Mouse (Mus musculus) CH12.LX (cell line): ENCODE measurements at regions not wholly inside any gene's neighbourhood (a gene's known extent, or its start where the extent isn't known, plus 50 kb on each side); places are given as distances from the start of the nearest gene placed in this dataset.

ENCODE experiments used
- DNase-seq: peaks from one replicate; pipeline ENCODE4 v3.0.0-alpha.2; 2013; ENCODE audit errors: extremely low read depth
- H3K27ac ChIP-seq: 2 replicates; pipeline ENCODE4 v1.5.1; 2012; ENCODE audit warnings: low read depth, mild to moderate bottlenecking, control low read depth, moderate library complexity; ENCODE audit not compliant: insufficient read depth
- H3K27me3 ChIP-seq: replicated peaks from 2 replicates; pipeline ENCODE3; 2012; ENCODE audit warnings: inconsistent platforms
- H3K36me3 ChIP-seq, 2 experiments: replicated peaks in 1 of 2; 2 replicates each; pipeline versions ENCODE3 to v1.6.1; 2012; ENCODE audit warnings: inconsistent platforms in 1 of 2, low read length in 1 of 2, mild to moderate bottlenecking in 1 of 2, mixed read lengths in 1 of 2, moderate library complexity in 1 of 2; ENCODE audit not compliant: control insufficient read depth in 1 of 2, insufficient read depth in 1 of 2
- H3K4me1 ChIP-seq, 2 experiments: 2 replicates each; pipeline ENCODE4 v1.6.1; 2012; ENCODE audit warnings: inconsistent platforms in 1 of 2, moderate library complexity in 1 of 2; ENCODE audit not compliant: insufficient read depth in 2 of 2, control insufficient read depth in 1 of 2
- H3K4me2 ChIP-seq: 2 replicates; pipeline ENCODE4 v1.6.1; 2012; ENCODE audit warnings: low read depth, mild to moderate bottlenecking, control low read depth; ENCODE audit not compliant: poor library complexity, insufficient read depth, severe bottlenecking
- H3K4me3 ChIP-seq, 3 experiments: fragments of 150-350 bp in 1 of 3; sonication (generic) in 1 of 3; replicated peaks in 1 of 3; 2 replicates each; pipeline versions ENCODE3 to v1.5.1; 2011 to 2012; ENCODE audit warnings: low read depth in 2 of 3, low read length in 2 of 3, mild to moderate bottlenecking in 2 of 3, moderate library complexity in 2 of 3, control low read depth in 1 of 3, improper control_type of control experiment in 1 of 3, inconsistent platforms in 1 of 3, mixed read lengths in 1 of 3; ENCODE audit not compliant: poor library complexity in 1 of 3
- H3K79me2 ChIP-seq: replicated peaks from 2 replicates; pipeline ENCODE4 v1.6.1; 2012; ENCODE audit warnings: mild to moderate bottlenecking, moderate library complexity; ENCODE audit not compliant: control insufficient read depth, poor library complexity, insufficient read depth, severe bottlenecking; ENCODE audit errors: extremely low read depth
- H3K9ac ChIP-seq: 2 replicates; pipeline ENCODE4 v1.6.1; 2012; ENCODE audit warnings: low read depth, mild to moderate bottlenecking, control low read depth, moderate library complexity; ENCODE audit not compliant: insufficient read depth
- H3K9me3 ChIP-seq: replicated peaks from 2 replicates; pipeline ENCODE3; 2012; ENCODE audit warnings: low read length, inconsistent platforms, mixed read lengths
- BHLHE40 ChIP-seq: IDR thresholded peaks from 2 replicates; pipeline ENCODE4 v1.6.1; 2011; ENCODE audit warnings: mild to moderate bottlenecking, low read depth, low read length, improper control_type of control experiment
- ETS1 ChIP-seq: conservative IDR thresholded peaks from 2 replicates; pipeline ENCODE4 v1.6.1; 2012; ENCODE audit warnings: low read depth, mild to moderate bottlenecking, inconsistent platforms, low read length, improper control_type of control experiment, moderate library complexity
- HCFC1 ChIP-seq: IDR thresholded peaks from 2 replicates; pipeline ENCODE4 v1.6.1; 2012; ENCODE audit warnings: low read depth, mild to moderate bottlenecking, inconsistent platforms, low read length, improper control_type of control experiment
- IRF4 ChIP-seq: IDR thresholded peaks from 2 replicates; pipeline ENCODE4 v1.6.1; 2014; ENCODE audit warnings: low read depth, mild to moderate bottlenecking, inconsistent platforms, low read length, improper control_type of control experiment
- JUN ChIP-seq: IDR thresholded peaks from 2 replicates; pipeline ENCODE4 v1.6.1; 2011; ENCODE audit warnings: low read depth, mild to moderate bottlenecking, low read length, improper control_type of control experiment, moderate library complexity; ENCODE audit not compliant: insufficient read depth
- MXI1 ChIP-seq: IDR thresholded peaks from 2 replicates; pipeline ENCODE4 v1.6.1; 2011; ENCODE audit warnings: mild to moderate bottlenecking, low read depth, low read length, improper control_type of control experiment
- MYC ChIP-seq: IDR thresholded peaks from 2 replicates; pipeline ENCODE4 v1.6.1; 2011; ENCODE audit warnings: low read depth, mild to moderate bottlenecking, improper control_type of control experiment, low read length
- NELFE ChIP-seq: IDR thresholded peaks from 2 replicates; pipeline ENCODE4 v1.6.1; 2011; ENCODE audit warnings: low read depth, low read length, improper control_type of control experiment
- NRF1 ChIP-seq: IDR thresholded peaks from 2 replicates; pipeline ENCODE4 v1.6.1; 2014; ENCODE audit warnings: low read depth, mild to moderate bottlenecking, inconsistent platforms, low read length, improper control_type of control experiment, moderate library complexity
- POLR2AphosphoS2 ChIP-seq: IDR thresholded peaks from 2 replicates; pipeline ENCODE4 v1.6.1; 2011; ENCODE audit warnings: low read depth, low read length, improper control_type of control experiment
- RAD21 ChIP-seq: IDR thresholded peaks from 2 replicates; pipeline ENCODE4 v1.6.1; 2011; ENCODE audit warnings: low read depth, mild to moderate bottlenecking, low read length, improper control_type of control experiment, moderate library complexity
- SIN3A ChIP-seq: IDR thresholded peaks from 2 replicates; pipeline ENCODE4 v1.6.1; 2012; ENCODE audit warnings: low read length, improper control_type of control experiment, inconsistent platforms
- SMC3 ChIP-seq: IDR thresholded peaks from 2 replicates; pipeline ENCODE4 v1.6.1; 2011; ENCODE audit warnings: low read depth, low read length, improper control_type of control experiment
- TBP ChIP-seq: conservative IDR thresholded peaks from 2 replicates; pipeline ENCODE4 v1.6.1; 2011; ENCODE audit warnings: low read depth, low read length, improper control_type of control experiment
- UBTF ChIP-seq: IDR thresholded peaks from 2 replicates; pipeline ENCODE4 v1.6.1; 2012; ENCODE audit warnings: low read depth, mild to moderate bottlenecking, inconsistent platforms, low read length, improper control_type of control experiment, moderate library complexity
- USF2 ChIP-seq: conservative IDR thresholded peaks from 2 replicates; pipeline ENCODE4 v1.6.1; 2011; ENCODE audit warnings: low read depth, low read length, improper control_type of control experiment
- dilution Hi-C: fragments of 300-500 bp; cut with MboI; formaldehyde crosslinking; loops from 2 replicates; pipeline ENCODE4 v1.14.3; 2020; ENCODE audit warnings: low sequenced_read_pairs; ENCODE audit not compliant: extremely low pct_unique_long_range_greater_than_20kb, extremely low pct_ligation_motif_present
- in situ Hi-C: fragments of 300-500 bp; cut with MboI; formaldehyde crosslinking; loops from 3 replicates; pipeline ENCODE4 v1.14.3; 2019; ENCODE audit warnings: low sequenced_read_pairs, low pct_ligation_motif_present, low pct_unique_long_range_greater_than_20kb, mixed read lengths

DNA sequence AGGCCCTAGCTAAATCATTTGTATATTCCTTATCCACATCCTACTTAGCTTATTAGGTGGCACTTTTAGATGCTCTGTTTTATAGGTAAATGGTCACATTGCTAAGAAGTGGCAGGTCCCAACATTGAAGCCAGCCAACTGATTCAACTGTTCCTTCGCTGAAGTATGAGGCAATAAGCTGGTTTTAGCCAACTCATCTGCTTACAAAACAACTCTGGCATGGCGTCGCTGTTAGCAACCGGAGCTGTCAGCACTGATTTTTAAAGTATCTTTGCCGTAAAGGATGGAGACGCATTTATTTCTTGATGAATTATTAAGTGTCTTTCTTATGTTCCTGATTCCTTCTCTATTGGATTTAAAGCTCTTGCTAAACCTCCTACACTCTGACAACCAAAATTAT lies 63.4 kb upstream of the Man1a2 start:
- no peaks in the 10 kb centered on the region for H3K79me2 ChIP-seq
- TF ChIP-seq HCFC1 (no peak), NRF1 (no peak), SMC3 (no peak), ETS1 (no peak)
- no peak overlapping the region for H3K4me3 ChIP-seq
- dilution Hi-C loops = no loop called here
- H3K9me3 ChIP-seq = no peaks in the 10 kb centered on the region
- H3K27me3 ChIP-seq = no peaks in the 10 kb centered on the region
- no peak for DNase-seq
- H3K9ac ChIP-seq = no peak overlapping the region
- H3K4me2 ChIP-seq = no peak overlapping the region
- no peak overlapping the region for H3K27ac ChIP-seq
- in situ Hi-C loops = no loop called here
- H3K36me3 ChIP-seq = no peaks in the 10 kb centered on the region
- peaks cover 0 to 10% of the 10 kb centered on the region in 2 experiments; a peak in 3 of 4 replicates for H3K4me1 ChIP-seq

DNA sequence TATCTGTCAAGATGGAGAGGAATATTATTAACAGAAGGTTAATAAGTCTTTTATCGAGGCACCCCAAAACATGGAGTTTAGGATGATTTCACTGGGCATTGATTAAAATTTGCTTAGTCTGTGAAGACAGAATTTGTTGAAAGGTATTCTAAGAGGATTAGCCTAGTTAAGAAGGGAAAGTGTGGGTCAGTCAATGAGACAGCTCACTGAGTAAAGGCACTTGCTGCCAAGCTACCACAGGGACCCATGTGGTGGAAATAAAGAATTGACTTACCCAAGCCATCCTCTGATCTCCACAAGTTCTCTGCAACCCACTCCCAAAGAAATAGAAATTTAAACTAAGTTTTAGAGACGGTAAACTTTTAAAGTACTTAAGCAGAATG lies 63.0 kb upstream of the Man1a2 start:
- Histone ChIP-seq H3K4me2 (no peak overlapping the region), H3K27ac (no peak overlapping the region), H3K4me1 (peaks cover 0 to 10% of the 10 kb centered on the region in 2 experiments; a peak in 3 of 4 replicates), H3K9me3 (no peaks in the 10 kb centered on the region), H3K36me3 (no peaks in the 10 kb centered on the region), H3K27me3 (no peaks in the 10 kb centered on the region), H3K4me3 (no peak overlapping the region), H3K79me2 (no peaks in the 10 kb centered on the region), H3K9ac (no peak overlapping the region)
- DNase-seq = no peak
- in situ Hi-C loops (no loop called here), dilution Hi-C loops (no loop called here)
- TF ChIP-seq ETS1 (no peak), UBTF (no peak), JUN (no peak)
- TF ChIP-seq, all 38 proteins: peak for 0

DNA sequence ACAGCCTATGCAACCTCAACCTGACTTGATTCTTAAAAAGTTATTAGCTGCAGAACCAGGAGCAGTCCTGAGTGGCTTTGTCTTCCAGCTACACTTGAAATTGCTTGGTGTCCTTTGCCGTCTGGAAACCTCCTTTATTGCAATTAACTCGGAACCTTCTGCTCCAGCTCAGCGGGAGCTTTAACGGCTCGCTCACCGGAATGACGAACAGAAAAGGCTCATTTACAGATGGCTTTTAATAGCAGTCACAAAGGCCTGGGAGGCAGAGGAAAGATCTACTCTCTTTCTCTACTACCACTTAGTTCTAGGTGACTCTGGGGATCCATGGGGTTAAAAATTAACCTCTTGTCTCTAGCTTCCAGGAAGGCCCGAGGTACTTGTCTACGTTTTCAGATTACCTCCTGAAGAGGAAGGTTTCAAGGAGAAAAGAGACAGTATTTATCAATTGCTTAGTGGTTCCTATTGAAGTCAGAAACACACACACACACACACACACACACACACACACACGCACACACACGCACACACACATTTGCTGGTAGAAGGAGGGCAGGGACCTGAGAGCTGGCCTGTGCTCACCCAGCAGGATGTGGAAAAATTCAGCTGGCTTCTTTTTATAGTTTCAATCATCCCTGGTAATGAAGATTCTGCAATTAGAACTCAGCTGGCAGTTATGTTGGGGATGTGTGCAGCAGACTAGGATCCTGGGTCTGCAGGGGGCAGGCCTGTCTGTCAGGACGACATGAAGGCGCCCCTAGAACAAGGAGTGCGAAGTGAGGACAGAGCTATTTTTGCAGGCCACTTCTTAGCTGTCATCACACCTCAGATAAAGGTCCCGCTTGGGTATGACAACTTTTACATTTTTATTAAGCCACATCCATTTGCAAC lies 62.4 kb upstream of the Man1a2 start:
- H3K4me3 ChIP-seq = no peak overlapping the region
- no peaks in the 10 kb centered on the region for H3K36me3 ChIP-seq
- in situ Hi-C loops = no loop called here
- no peaks in the 10 kb centered on the region for H3K9me3 ChIP-seq
- no peak overlapping the region for H3K27ac ChIP-seq
- TF ChIP-seq POLR2AphosphoS2 (no peak), NELFE (no peak), USF2 (no peak), TBP (no peak), RAD21 (no peak), MXI1 (no peak), BHLHE40 (no peak), MYC (no peak), SMC3 (no peak), SIN3A (no peak), IRF4 (no peak)
- TF ChIP-seq, all 38 proteins: peak for 0
- no peaks in the 10 kb centered on the region for H3K27me3 ChIP-seq
- no peaks in the 10 kb centered on the region for H3K79me2 ChIP-seq
- H3K4me2 ChIP-seq = no peak overlapping the region
- H3K4me1 ChIP-seq = peaks cover 0 to 10% of the 10 kb centered on the region in 2 experiments; a peak in 3 of 4 replicates
- dilution Hi-C loops = no loop called here
- no peak overlapping the region for H3K9ac ChIP-seq
- DNase-seq = no peak
